Mouse (Mus musculus) embryonic facial prominence, embryonic 10.5 days (tissue): ENCODE measurements around the gene Bik. TPM values are rescaled to one million over a fixed set of nuclear protein-coding genes. Genes with fewer than 3 reads are reported as not detected.

Experiments
- DNase-seq: peaks from one replicate; pipeline ENCODE4 v3.0.0-alpha.2; 2017; ENCODE audit warnings: low spot score
- H3K27ac ChIP-seq: fragments of 300-500 bp; sonication (generic); replicated peaks from 2 replicates; pipeline ENCODE4 v1.5.1; 2016; ENCODE audit warnings: mild to moderate bottlenecking
- H3K27me3 ChIP-seq: fragments of 300-500 bp; sonication (generic); replicated peaks from 2 replicates; pipeline ENCODE4 v1.6.1; 2016; ENCODE audit warnings: low read depth, mild to moderate bottlenecking; ENCODE audit not compliant: poor library complexity, severe bottlenecking
- H3K36me3 ChIP-seq: fragments of 300-500 bp; sonication (generic); replicated peaks from 2 replicates; pipeline ENCODE4 v1.6.1; 2016; ENCODE audit warnings: mild to moderate bottlenecking, moderate library complexity
- H3K4me1 ChIP-seq: fragments of 300-500 bp; sonication (generic); 2 replicates; pipeline ENCODE4 v1.6.1; 2016
- H3K4me3 ChIP-seq: fragments of 300-500 bp; sonication (generic); 2 replicates; pipeline ENCODE4 v1.5.1; 2016; ENCODE audit warnings: mild to moderate bottlenecking, moderate library complexity
- H3K9me3 ChIP-seq: fragments of 300-500 bp; sonication (generic); 2 replicates; pipeline ENCODE4 v1.6.1; 2016; ENCODE audit warnings: mild to moderate bottlenecking
- WGBS: fragments of 180-500 bp; shearing (Covaris S2); methylation state at CpG from one replicate; pipeline ENCODE4 v1.1.7; 2016; 5-methylcytosine and 5-hydroxymethylcytosine counted together
- polyA plus RNA-seq: library from polyadenylated mRNA; unstranded; fragments of >200 nt; fragmentation: Nextera tagmentation; extraction: Ambion mirVana; gene quantifications from 2 replicates; pipeline ENCODE4 v1.2.1, GENCODE M21; 2016

Bik gene
- polyA plus RNA-seq, 1 experiment from 2014 or later: 2.3 TPM

- Histone ChIP-seq H3K9me3 (no peaks in the 10 kb centered on the region), H3K36me3 (peaks cover 71% of the 10 kb centered on the region), H3K4me1 (no peaks in the 10 kb centered on the region), H3K4me3 (no peak overlapping the region), H3K27me3 (no peaks in the 10 kb centered on the region), H3K27ac (no peak overlapping the region)
- WGBS: 92% methylated on average over 8 of the region's 8 CpGs
- DNase-seq: no peak
These were observed 48.9 kb downstream of the Bik start for GRCm38 (mm10) chr15:83575543-83575942.

DNA sequence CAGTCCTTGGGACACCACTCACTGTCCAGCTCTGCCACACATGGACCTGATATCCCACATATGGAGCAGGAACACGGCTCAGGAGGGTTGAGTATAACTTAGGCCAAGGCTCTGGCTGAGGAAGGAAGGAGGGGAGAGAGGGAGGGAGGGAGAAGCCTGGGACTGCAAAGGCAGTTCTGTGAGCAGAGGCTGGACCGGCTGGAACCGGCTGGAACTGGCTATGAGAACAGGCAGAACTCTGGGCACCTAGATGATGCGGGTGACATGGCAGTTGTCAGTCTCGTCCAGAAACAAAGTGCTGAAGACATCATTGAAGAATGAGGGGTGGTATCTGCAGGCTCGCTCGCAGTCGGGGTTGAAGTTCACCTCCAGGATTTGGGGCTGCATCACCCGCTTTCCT lies 50.0 kb downstream of the Bik start:
- Histone ChIP-seq H3K36me3 (peaks cover 82% of the 10 kb centered on the region), H3K9me3 (no peaks in the 10 kb centered on the region), H3K4me1 (no peaks in the 10 kb centered on the region), H3K27me3 (no peaks in the 10 kb centered on the region), H3K27ac (no peak overlapping the region), H3K4me3 (no peak overlapping the region)
- 92% methylated on average over 9 of the region's 9 CpGs for WGBS
- DNase-seq: no peak

GRCm38 (mm10) chr15:83582931-83583330 lies 56.3 kb downstream of the Bik start:
- Histone ChIP-seq H3K27ac (no peak overlapping the region), H3K4me1 (0 out of 2 replicates have a peak, but pooled peaks cover 3% of the 10 kb centered on the region), H3K27me3 (no peaks in the 10 kb centered on the region), H3K4me3 (no peak overlapping the region), H3K9me3 (peaks cover 12% of the 10 kb centered on the region; the same call in 1 of the 2 replicates), H3K36me3 (peaks cover 100% of the 10 kb centered on the region)
- WGBS: 81% methylated on average over 4 of the region's 4 CpGs
- DNase-seq: no peak

GRCm38 (mm10) chr15:83583419-83584156 lies 56.9 kb downstream of the Bik start:
- 75% methylated on average over 8 of the region's 8 CpGs for WGBS
- Histone ChIP-seq H3K27ac (no peak overlapping the region), H3K36me3 (peaks cover 100% of the 10 kb centered on the region), H3K27me3 (no peaks in the 10 kb centered on the region), H3K9me3 (peaks cover 12% of the 10 kb centered on the region; the same call in 1 of the 2 replicates), H3K4me1 (0 out of 2 replicates have a peak, but pooled peaks cover 3% of the 10 kb centered on the region), H3K4me3 (no peak overlapping the region)
- DNase-seq: peak; percentile 41

DNA sequence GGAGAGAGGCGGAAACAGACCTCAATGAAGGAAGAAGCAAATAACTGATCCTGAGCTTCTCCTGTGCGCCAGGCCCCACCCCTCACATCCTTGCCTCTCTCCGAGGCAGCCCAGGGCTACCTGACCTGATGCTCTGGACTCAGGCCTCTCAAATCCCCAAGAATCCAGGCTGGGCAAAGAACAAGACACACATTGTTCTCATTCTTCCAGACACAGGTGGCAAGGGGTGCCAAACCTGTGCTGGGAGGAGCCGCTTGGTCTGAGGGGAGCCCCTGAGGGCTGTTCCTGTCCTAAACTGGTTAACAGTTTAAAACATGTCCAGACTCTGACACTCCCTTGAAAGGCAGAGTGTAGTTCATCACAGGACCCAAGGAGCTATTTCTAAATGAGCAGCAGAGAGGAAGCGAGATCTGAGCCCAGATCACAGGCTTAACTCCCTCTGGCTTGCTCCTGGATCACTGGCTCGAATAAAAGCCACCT lies 58.1 kb downstream of the Bik start:
- Histone ChIP-seq H3K4me3 (no peak overlapping the region), H3K4me1 (0 out of 2 replicates have a peak, but pooled peaks cover 3% of the 10 kb centered on the region), H3K9me3 (peaks cover 12% of the 10 kb centered on the region; the same call in 1 of the 2 replicates), H3K36me3 (peaks cover 99% of the 10 kb centered on the region), H3K27me3 (no peaks in the 10 kb centered on the region), H3K27ac (no peak overlapping the region)
- DNase-seq: no peak
- 83% methylated on average over 6 of the region's 6 CpGs for WGBS

DNA sequence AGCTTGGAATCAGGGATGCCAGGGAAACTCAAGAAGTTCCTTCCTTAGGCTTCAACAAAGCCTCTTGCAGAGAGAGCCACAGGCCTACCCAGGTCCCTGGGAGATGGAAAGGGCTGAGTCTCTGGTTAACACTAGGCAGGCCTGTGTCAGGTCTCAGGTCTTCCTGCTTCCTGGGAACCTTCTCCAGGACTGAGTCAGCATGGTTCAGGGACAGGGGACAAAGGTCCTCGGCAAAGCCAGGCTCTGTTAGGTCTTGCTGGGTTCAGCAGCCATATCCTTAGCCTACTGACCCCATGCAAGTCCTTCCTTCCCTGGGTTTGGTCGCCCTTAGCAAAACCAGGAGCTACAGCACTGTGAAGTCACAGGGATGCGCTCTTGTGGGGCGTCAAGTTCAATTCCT lies 64.2 kb downstream of the Bik start:
- Histone ChIP-seq H3K36me3 (peaks cover 69% of the 10 kb centered on the region), H3K9me3 (peaks cover 11% of the 10 kb centered on the region; the same call in 1 of the 2 replicates), H3K4me1 (peaks cover 28% of the 10 kb centered on the region)

DNA sequence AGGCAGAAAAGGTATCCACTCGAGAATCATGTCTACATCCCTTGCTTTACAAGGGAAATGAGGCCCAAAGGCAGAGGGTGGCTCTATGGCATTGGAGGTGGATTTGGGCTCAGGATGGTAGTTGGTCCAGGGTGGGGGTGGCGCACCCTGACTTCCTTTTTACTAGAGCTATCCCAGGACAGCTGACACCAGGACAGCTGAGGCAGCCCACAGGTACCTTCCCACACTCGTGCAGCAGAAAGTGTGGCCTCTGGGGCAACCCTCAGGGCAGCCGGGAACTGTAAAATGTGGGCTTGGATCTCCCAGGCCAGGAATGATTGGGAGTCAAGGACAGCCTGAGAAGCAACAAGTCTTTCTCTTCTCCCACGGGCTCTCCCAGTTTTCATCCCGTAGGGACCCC lies 65.1 kb downstream of the Bik start:
- no peak overlapping the region for H3K27ac ChIP-seq
- H3K4me1 ChIP-seq: peaks cover 28% of the 10 kb centered on the region
- no peak overlapping the region for H3K4me3 ChIP-seq
- H3K9me3 ChIP-seq: peaks cover 2% of the 10 kb centered on the region; the same call in 1 of the 2 replicates
- WGBS: 84% methylated on average over 6 of the region's 6 CpGs
- no peak for DNase-seq
- H3K36me3 ChIP-seq: peaks cover 60% of the 10 kb centered on the region
- H3K27me3 ChIP-seq: no peaks in the 10 kb centered on the region

More for the DNA sequence above, 64.2 kb downstream of the Bik start:
- Histone ChIP-seq H3K27me3 (no peaks in the 10 kb centered on the region), H3K27ac (no peak overlapping the region), H3K4me3 (no peak overlapping the region)
- 93% methylated on average over 4 of the region's 4 CpGs for WGBS
- no peak for DNase-seq

DNA sequence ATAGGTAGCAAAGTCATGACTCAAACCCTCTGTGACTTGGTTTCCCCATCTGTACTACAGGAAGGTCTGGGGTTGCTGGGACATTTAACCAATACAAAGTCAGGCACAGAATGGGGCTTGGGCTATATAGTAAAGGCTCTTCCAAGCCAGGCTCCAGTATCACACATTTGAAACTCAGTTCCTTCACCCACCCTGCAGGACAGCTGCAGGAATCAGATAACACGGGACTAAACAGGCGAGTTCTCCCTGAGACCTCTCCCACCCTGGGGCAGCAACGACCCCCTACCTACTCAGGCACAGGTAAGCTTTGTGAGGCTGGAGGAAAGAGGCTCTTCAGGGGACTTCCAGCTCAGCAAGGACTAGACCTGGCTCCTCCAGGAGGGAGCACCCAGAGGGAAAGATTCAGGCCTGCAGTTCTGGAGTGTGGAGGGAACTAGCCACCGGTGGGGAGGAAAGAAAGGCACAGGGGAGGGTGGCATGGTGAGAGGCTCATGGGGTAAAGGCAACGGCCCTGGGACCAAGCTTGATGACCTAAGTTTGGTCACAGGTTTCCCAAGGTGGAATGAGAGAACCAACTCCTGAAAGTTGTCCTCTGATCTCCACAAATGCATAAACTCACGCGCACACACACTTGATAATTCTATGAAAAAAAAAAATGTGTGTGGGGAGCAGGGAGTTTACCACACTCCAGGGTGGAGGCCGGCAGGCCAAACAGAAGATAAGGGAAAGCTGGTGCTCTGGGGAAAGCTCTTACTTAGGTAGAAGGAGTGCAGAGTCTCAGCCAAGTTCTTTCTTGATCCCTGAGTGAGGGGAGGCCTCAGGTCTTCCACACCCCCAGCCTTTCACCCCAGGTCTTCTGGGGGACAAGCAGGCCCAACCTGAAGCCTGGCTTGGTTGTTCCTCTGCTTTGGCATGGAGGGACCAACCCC lies 65.9 kb downstream of the Bik start:
- Histone ChIP-seq H3K4me1 (peaks cover 28% of the 10 kb centered on the region), H3K27me3 (no peaks in the 10 kb centered on the region), H3K4me3 (peak overlapping the region; percentile 90), H3K9me3 (no peaks in the 10 kb centered on the region), H3K27ac (0 out of 2 replicates have a peak overlapping the region, but pooled peaks have one; percentile 5), H3K36me3 (peaks cover 52% of the 10 kb centered on the region)
- 72% methylated on average over 8 of the region's 8 CpGs for WGBS
- no peak for DNase-seq

DNA sequence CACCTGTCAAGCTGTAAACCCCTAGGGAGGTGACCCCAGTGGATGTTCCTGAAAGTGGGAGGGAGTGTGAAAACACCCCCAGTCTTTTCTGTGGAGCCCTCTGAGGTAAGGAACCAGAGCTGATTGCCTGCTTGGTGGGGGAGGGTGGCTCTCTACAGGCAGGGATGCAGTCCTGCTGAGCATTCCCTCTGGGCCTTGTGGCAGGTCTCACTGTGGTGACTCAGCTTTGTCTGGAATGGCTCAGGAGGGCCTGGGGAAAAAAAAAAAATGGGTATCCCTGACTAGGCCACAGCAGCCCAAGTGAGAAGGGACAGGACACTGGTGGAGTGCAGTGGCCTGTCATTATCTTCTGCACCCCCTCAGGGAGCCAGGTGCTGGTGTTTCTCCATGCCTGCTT lies 66.5 kb downstream of the Bik start:
- H3K27me3 ChIP-seq: no peaks in the 10 kb centered on the region
- DNase-seq: no peak
- peaks cover 28% of the 10 kb centered on the region for H3K4me1 ChIP-seq
- H3K27ac ChIP-seq: 0 out of 2 replicates have a peak overlapping the region, but pooled peaks have one; percentile 88
- H3K36me3 ChIP-seq: peaks cover 46% of the 10 kb centered on the region
- H3K4me3 ChIP-seq: peak overlapping the region; percentile 90
- H3K9me3 ChIP-seq: no peaks in the 10 kb centered on the region

- Histone ChIP-seq H3K27ac (peak overlapping the region; percentile 88), H3K36me3 (peaks cover 39% of the 10 kb centered on the region), H3K4me3 (peak overlapping the region; percentile 90), H3K9me3 (no peaks in the 10 kb centered on the region), H3K4me1 (peaks cover 28% of the 10 kb centered on the region), H3K27me3 (no peaks in the 10 kb centered on the region)
- WGBS: 12% methylated on average over 19 of the region's 19 CpGs
- DNase-seq: peak; percentile 56
These were observed 67.2 kb downstream of the Bik start for GRCm38 (mm10) chr15:83593702-83594512.
